Mouse (Mus musculus): ENCODE measurements around the gene Inip. TPM values are rescaled to one million over a fixed set of nuclear protein-coding genes. Genes with fewer than 3 reads are reported as not detected.

Gene Inip
- polyA plus RNA-seq, 1 experiment from 2014 or later: 34.3 TPM

DNA sequence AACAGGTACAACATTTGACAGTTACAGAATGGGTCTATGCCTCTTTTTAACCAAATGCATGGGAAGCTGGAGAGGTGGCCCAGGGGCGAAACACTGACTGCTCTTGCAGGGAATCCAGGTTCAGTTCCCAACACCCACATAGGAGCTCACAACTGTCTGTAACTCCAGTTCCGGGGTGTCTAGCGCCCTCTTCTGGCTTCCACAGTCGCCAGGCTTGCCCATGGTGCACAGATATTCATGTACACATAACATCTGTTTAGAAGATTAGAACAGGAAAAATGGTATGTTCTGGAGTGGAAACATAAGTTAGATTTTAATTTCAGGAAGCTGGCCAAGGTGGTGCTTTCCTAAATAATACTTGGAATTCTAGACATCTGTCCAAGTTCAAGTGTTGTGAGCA is 41.4 kb downstream of the Inip start:
- Histone ChIP-seq H3K4me3 (ENCODE audit: low read depth, low read length) (no peak overlapping the region), H3K9ac (ENCODE audit: low read depth, low read length) (no peak overlapping the region), H3K27me3 (replicated peaks; ENCODE audit: control insufficient read depth, insufficient read depth, low read length) (no peaks in the 10 kb centered on the region), H3K9me3 (ENCODE audit: control insufficient read depth, low read length) (no peaks in the 10 kb centered on the region), H3K36me3 (ENCODE audit: control insufficient read depth, insufficient read depth, low read length) (no peaks in the 10 kb centered on the region), H3K4me2 (ENCODE audit: low read depth, low read length) (no peak overlapping the region), H3K4me1 (ENCODE audit: control insufficient read depth, insufficient read depth, low read length) (peaks cover 8% of the 10 kb centered on the region), H3K27ac (replicated peaks; ENCODE audit: low read depth, low read length) (no peak overlapping the region)
- ATAC-seq (ENCODE audit: low read depth) (no peak), DNase-seq (ENCODE audit: low spot score) (no peak)
- WGBS: 77% methylated on average over 4 of the region's 4 CpGs

DNA sequence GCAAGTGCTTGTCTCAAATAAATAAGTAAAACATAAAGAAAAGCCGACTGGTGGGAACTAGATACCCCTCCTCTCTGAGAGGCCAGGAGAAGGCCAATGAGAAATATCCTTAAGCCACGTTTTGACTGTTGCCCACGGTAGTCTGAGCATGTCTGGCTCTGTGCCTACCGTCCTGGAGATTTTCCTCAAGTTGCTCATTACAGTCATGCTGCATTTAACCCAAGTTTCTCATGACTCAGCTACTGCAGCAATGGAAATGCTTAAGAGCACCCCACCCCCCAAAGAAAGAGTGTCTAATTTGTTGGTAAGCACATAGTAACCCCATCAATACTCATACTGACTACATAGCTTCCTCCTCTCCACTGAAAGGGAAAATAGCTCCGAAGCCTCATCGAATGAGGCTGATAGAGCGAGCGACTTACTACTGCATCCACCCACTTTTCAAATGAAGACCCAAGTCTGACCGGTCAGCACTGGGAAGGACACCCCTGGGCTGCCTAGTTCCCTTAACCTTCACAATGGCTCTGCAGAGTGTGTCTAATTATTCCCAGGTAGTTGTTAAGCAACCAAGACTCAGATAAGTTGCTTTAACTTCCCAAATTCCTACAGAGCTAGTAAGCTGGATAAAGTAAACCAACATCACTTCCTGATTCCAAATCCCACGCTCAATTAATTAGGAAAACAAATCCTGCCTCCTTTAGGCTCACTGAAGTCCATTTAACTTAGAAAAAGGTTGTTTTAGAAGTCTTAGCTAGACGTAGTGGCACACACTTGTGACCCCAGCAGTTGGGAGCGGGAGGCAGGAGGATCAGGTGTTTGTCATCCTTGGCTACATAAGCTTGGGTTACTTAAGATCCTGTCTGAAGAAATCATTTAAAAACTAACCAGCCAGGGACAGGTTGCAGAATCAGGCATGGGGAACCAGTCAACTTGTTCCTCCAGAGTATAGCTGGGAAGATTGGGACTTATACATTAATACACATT is 43.6 kb downstream of the Inip start:
- WGBS: 60% methylated on average over 12 of the region's 12 CpGs
- H3K4me3 ChIP-seq (ENCODE audit: low read depth, low read length): no peak overlapping the region
- H3K9me3 ChIP-seq (ENCODE audit: control insufficient read depth, low read length): no peaks in the 10 kb centered on the region
- H3K27me3 ChIP-seq (replicated peaks; ENCODE audit: control insufficient read depth, insufficient read depth, low read length): no peaks in the 10 kb centered on the region
- no peak overlapping the region for H3K27ac ChIP-seq (replicated peaks; ENCODE audit: low read depth, low read length)
- H3K4me1 ChIP-seq (ENCODE audit: control insufficient read depth, insufficient read depth, low read length): peaks cover 7% of the 10 kb centered on the region
- no peak overlapping the region for H3K9ac ChIP-seq (ENCODE audit: low read depth, low read length)
- no peak for ATAC-seq (ENCODE audit: low read depth)
- 0 out of 2 replicates have a peak, but pooled peaks cover 2% of the 10 kb centered on the region for H3K36me3 ChIP-seq (ENCODE audit: control insufficient read depth, insufficient read depth, low read length)
- DNase-seq (ENCODE audit: low spot score): peak; percentile 48
- no peak overlapping the region for H3K4me2 ChIP-seq (ENCODE audit: low read depth, low read length)

DNA sequence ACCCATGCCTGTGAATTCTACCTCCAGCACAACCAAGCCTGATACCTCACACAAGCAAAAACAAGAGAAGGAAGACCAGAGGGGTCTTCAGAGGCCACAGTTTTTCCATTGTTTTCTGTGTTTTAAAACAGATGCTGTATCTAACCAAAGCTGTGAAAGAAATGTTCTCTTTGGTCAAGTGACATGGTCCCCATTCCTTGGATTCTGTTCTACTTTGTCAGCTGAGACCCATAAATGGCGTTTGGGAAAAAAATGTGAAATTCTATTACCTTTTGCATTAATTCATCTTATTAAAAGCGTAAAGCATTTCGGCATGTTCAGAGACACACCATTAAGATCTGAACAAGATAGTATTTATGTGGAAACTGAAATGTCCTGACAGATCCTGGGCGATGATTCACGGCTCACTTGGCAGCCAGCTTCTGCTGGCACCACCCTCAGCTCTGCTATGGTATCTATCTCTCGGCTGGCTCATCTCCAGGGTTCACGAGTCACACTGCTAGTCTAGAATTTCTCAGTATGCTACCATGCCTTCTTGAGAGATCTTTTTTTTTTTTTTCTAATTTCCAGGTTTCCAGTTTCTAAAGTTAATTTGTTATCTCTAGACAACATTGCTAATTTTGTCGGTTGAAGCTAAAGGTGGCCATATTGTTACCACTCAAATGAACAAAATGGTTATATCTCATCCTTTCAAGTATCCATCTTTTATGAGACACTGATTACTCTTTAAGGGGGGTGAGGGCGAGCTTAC is 44.9 kb downstream of the Inip start:
- peak; percentile 84 for DNase-seq (ENCODE audit: low spot score)

DNA sequence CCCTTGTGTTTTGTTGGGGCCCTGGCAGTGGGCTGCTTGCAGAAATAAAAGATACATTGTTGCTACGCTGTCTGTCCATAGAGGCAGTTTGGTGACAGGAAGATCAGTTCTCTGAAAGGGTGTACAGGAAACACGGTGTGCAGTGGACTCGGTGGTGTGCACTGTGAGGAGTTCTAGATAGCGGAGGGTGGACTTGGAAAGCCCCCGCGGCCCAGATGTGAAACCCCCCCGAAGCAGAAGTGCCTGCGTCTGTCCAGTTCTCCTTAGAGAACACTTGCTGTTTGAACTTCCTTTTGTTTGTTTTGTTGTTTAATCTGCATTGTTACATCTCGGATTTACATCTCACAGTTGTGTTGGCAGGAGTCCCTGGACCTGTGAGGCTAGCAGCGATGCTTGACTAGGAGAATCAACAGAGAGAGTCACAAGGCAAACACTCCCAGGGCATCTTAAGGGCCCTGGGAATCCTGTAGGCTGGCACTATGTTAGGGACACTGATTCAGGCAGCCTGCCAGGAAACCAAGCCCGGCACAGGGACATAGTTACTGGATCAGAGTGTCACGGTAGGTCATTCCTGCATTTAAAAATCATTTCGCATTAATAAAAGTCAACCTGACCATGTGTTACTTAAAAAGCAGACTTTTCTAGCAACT is 47.8 kb downstream of the Inip start:
- no peak for ATAC-seq (ENCODE audit: low read depth)

More for the DNA sequence above, 44.9 kb downstream of the Inip start:
- Histone ChIP-seq H3K4me1 (ENCODE audit: control insufficient read depth, insufficient read depth, low read length) (peaks cover 7% of the 10 kb centered on the region), H3K27me3 (replicated peaks; ENCODE audit: control insufficient read depth, insufficient read depth, low read length) (no peaks in the 10 kb centered on the region), H3K9me3 (ENCODE audit: control insufficient read depth, low read length) (no peaks in the 10 kb centered on the region), H3K4me3 (ENCODE audit: low read depth, low read length) (no peak overlapping the region), H3K4me2 (ENCODE audit: low read depth, low read length) (no peak overlapping the region), H3K36me3 (ENCODE audit: control insufficient read depth, insufficient read depth, low read length) (0 out of 2 replicates have a peak, but pooled peaks cover 9% of the 10 kb centered on the region), H3K9ac (ENCODE audit: low read depth, low read length) (no peak overlapping the region), H3K27ac (replicated peaks; ENCODE audit: low read depth, low read length) (no peak overlapping the region)
- no peak for ATAC-seq (ENCODE audit: low read depth)
- 76% methylated on average over 9 of the region's 9 CpGs for WGBS

DNA sequence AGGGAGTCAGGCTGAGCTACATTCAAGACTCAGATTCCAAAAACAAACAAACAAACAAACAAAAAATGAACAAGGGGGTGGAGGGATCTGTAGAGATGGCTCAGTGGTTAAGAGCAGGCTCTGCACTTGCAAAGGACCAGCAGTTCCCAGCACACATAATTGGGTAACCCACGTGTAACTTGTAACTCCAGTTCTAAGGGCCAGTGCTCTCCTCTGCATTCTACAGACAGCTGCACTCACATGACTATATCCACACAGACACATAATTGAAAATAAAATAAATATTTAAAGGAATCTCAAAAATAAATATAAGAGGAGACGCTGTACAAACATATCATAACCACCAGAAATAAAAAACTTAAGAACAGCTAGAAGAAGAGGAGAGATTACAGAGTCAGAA is 61.5 kb downstream of the Inip start:
- no peaks in the 10 kb centered on the region for H3K4me1 ChIP-seq (ENCODE audit: control insufficient read depth, insufficient read depth, low read length)
- no peak overlapping the region for H3K27ac ChIP-seq (replicated peaks; ENCODE audit: low read depth, low read length)
- no peak overlapping the region for H3K4me3 ChIP-seq (ENCODE audit: low read depth, low read length)
- no peak overlapping the region for H3K9ac ChIP-seq (ENCODE audit: low read depth, low read length)
- DNase-seq (ENCODE audit: low spot score) (no peak), ATAC-seq (ENCODE audit: low read depth) (no peak)
- no peaks in the 10 kb centered on the region for H3K36me3 ChIP-seq (ENCODE audit: control insufficient read depth, insufficient read depth, low read length)
- WGBS: 77% methylated on average over 2 of the region's 2 CpGs
- H3K9me3 ChIP-seq (ENCODE audit: control insufficient read depth, low read length): no peaks in the 10 kb centered on the region
- H3K27me3 ChIP-seq (replicated peaks; ENCODE audit: control insufficient read depth, insufficient read depth, low read length): no peaks in the 10 kb centered on the region
- H3K4me2 ChIP-seq (ENCODE audit: low read depth, low read length): no peak overlapping the region

More for the DNA sequence above, 47.8 kb downstream of the Inip start:
- no peak for DNase-seq (ENCODE audit: low spot score)
- Histone ChIP-seq H3K27me3 (replicated peaks; ENCODE audit: control insufficient read depth, insufficient read depth, low read length) (no peaks in the 10 kb centered on the region), H3K36me3 (ENCODE audit: control insufficient read depth, insufficient read depth, low read length) (0 out of 2 replicates have a peak, but pooled peaks cover 9% of the 10 kb centered on the region), H3K9me3 (ENCODE audit: control insufficient read depth, low read length) (no peaks in the 10 kb centered on the region), H3K4me2 (ENCODE audit: low read depth, low read length) (no peak overlapping the region), H3K27ac (replicated peaks; ENCODE audit: low read depth, low read length) (no peak overlapping the region), H3K4me3 (ENCODE audit: low read depth, low read length) (no peak overlapping the region), H3K4me1 (ENCODE audit: control insufficient read depth, insufficient read depth, low read length) (peaks cover 7% of the 10 kb centered on the region), H3K9ac (ENCODE audit: low read depth, low read length) (no peak overlapping the region)
- 66% methylated on average over 13 of the region's 13 CpGs for WGBS

DNA sequence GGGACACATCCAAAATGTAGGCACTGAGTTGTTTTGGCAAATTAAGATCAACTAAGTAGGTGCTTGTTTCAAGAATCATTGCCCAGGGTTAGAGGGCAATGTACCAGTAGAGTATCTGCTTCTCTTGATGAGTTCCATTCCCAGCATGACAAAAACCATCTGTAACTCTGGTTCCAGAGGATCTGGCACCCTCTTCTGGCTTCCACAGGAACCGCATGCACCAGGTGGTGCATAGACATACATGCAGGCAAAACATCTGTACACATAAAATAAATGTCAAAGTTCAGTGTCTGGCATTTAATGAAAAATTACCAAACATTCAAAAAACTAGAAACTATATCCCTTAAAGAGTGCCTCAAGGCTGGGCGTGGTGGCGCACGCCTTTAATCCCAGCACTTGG is 62.1 kb downstream of the Inip start:
- no peaks in the 10 kb centered on the region for H3K36me3 ChIP-seq (ENCODE audit: control insufficient read depth, insufficient read depth, low read length)
- ATAC-seq (ENCODE audit: low read depth) (no peak), DNase-seq (ENCODE audit: low spot score) (no peak)
- H3K9ac ChIP-seq (ENCODE audit: low read depth, low read length): no peak overlapping the region
- no peak overlapping the region for H3K27ac ChIP-seq (replicated peaks; ENCODE audit: low read depth, low read length)
- H3K27me3 ChIP-seq (replicated peaks; ENCODE audit: control insufficient read depth, insufficient read depth, low read length): no peaks in the 10 kb centered on the region
- WGBS: 97% methylated on average over 4 of the region's 4 CpGs
- no peaks in the 10 kb centered on the region for H3K4me1 ChIP-seq (ENCODE audit: control insufficient read depth, insufficient read depth, low read length)
- H3K4me2 ChIP-seq (ENCODE audit: low read depth, low read length): no peak overlapping the region
- no peaks in the 10 kb centered on the region for H3K9me3 ChIP-seq (ENCODE audit: control insufficient read depth, low read length)
- H3K4me3 ChIP-seq (ENCODE audit: low read depth, low read length): no peak overlapping the region

DNA sequence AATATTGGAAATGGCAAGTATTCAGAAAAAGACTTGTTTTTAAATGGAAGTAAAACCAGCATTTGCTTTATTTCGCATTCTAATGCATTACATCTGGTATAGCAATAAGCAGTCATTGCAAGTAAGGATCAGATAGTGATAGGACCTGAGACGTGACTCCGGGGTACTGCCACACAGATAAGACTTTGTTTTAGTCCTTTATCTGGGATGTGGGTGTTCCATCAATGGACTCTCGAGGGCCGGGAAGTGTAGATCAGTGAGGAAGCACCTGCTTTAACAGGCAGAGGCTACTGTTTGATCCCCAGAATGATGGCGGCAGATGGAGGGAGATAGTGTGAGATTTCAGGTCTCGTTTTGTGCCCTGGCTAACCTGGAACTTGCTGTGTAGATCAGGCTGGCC is 69.8 kb downstream of the Inip start:
- ATAC-seq (ENCODE audit: low read depth): no peak
- H3K9me3 ChIP-seq (ENCODE audit: control insufficient read depth, low read length): no peaks in the 10 kb centered on the region
- 90% methylated on average over 7 of the region's 7 CpGs for WGBS
- H3K4me2 ChIP-seq (ENCODE audit: low read depth, low read length): no peak overlapping the region
- no peaks in the 10 kb centered on the region for H3K4me1 ChIP-seq (ENCODE audit: control insufficient read depth, insufficient read depth, low read length)
- no peak for DNase-seq (ENCODE audit: low spot score)
- no peak overlapping the region for H3K4me3 ChIP-seq (ENCODE audit: low read depth, low read length)
- no peak overlapping the region for H3K27ac ChIP-seq (replicated peaks; ENCODE audit: low read depth, low read length)
- H3K27me3 ChIP-seq (replicated peaks; ENCODE audit: control insufficient read depth, insufficient read depth, low read length): no peaks in the 10 kb centered on the region
- H3K36me3 ChIP-seq (ENCODE audit: control insufficient read depth, insufficient read depth, low read length): no peaks in the 10 kb centered on the region
- no peak overlapping the region for H3K9ac ChIP-seq (ENCODE audit: low read depth, low read length)

DNA sequence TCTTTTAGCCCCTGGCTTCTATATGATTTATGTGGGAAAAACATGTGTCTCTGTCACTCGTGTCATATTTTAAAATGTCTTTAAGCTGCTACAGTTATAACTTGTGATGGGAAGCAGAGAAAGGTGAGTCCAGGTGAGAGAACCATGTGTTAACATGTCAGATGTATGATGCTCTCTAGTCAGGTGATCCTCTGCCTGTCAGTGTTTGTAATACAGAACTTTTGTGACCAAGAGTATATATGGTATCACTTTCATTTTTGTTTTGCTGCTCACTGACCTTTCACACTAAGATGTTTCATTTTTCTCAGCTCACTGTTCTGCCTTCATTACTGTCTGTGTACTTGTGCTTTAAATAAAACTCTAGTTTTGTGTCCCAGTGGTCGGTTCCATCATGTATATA is 72.5 kb downstream of the Inip start:
- Histone ChIP-seq H3K9ac (ENCODE audit: low read depth, low read length) (no peak overlapping the region), H3K27me3 (replicated peaks; ENCODE audit: control insufficient read depth, insufficient read depth, low read length) (no peaks in the 10 kb centered on the region), H3K27ac (replicated peaks; ENCODE audit: low read depth, low read length) (no peak overlapping the region), H3K9me3 (ENCODE audit: control insufficient read depth, low read length) (no peaks in the 10 kb centered on the region), H3K4me3 (ENCODE audit: low read depth, low read length) (no peak overlapping the region), H3K4me2 (ENCODE audit: low read depth, low read length) (no peak overlapping the region), H3K36me3 (ENCODE audit: control insufficient read depth, insufficient read depth, low read length) (no peaks in the 10 kb centered on the region), H3K4me1 (ENCODE audit: control insufficient read depth, insufficient read depth, low read length) (no peaks in the 10 kb centered on the region)
- no peak for ATAC-seq (ENCODE audit: low read depth)
- no peak for DNase-seq (ENCODE audit: low spot score)
- 72% methylated on average over 2 of the region's 2 CpGs for WGBS
